Mouse (Mus musculus): Measurements from ENCODE around the gene Ankrd63.

- no peak for TF ChIP-seq POLR2A (IDR thresholded peaks at IDR 0.05; ENCODE audit: extremely low read depth, insufficient read depth, low read length)
- TF ChIP-seq CTCF (IDR thresholded peaks at IDR 0.05; ENCODE audit: extremely low read depth, insufficient read depth, low read length): no peak
These were observed 47.0 kb downstream of the Ankrd63 start for GRCm38 (mm10) chr2:118656688-118657281.
